Mouse (Mus musculus) cortical plate, adult 2 months (tissue): ENCODE data around the gene Gm9857.

Experiments
- CTCF ChIP-seq: fragments of 200-500 bp; IDR thresholded peaks from 2 replicates; pipeline ENCODE4 v1.5.1; 2011; ENCODE audit warnings: mild to moderate bottlenecking, control low read depth, low read length; ENCODE audit not compliant: insufficient read depth; ENCODE audit errors: extremely low read depth
- POLR2A ChIP-seq: fragments of 200-500 bp; IDR thresholded peaks from 2 replicates; pipeline ENCODE4 v1.6.1; 2011; ENCODE audit warnings: mild to moderate bottlenecking, low read length, control low read depth; ENCODE audit not compliant: insufficient read depth; ENCODE audit errors: extremely low read depth

DNA sequence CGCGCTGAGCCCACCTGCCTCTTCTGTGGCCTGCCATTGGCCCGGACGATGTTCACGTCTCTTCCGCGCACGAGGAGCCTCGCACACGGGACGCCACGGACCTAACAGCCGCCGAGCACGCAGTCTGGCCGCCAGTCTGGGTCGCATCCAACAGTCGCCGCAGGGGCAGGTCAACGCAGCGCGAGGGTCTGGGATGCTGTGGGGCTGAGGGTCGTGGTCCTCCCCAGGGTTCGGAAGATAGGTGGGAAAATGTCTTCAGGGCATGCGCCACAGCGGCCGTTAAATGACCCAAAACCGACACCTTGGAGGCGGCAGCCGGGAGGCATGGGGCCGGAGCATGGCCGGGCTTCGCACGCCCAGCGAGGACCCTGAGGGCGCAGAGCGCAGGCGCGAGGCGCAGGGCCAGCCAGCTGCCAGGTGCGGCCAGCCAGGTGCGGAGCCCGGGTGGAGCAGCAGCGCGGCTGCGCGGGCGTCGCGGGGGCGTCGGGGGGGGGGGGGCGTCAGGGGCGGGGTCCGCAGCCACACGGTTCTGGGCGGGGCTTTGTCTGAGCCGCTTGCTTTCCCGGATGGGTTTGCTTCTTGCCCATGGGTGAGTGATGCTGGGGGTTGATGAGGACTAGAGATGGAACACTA is at the start of gene Gm9857:
- no peak for TF ChIP-seq CTCF
- TF ChIP-seq POLR2A = no peak
